8 mouse cellular contexts compared by ENCODE assay signal in the genomic region with DNA sequence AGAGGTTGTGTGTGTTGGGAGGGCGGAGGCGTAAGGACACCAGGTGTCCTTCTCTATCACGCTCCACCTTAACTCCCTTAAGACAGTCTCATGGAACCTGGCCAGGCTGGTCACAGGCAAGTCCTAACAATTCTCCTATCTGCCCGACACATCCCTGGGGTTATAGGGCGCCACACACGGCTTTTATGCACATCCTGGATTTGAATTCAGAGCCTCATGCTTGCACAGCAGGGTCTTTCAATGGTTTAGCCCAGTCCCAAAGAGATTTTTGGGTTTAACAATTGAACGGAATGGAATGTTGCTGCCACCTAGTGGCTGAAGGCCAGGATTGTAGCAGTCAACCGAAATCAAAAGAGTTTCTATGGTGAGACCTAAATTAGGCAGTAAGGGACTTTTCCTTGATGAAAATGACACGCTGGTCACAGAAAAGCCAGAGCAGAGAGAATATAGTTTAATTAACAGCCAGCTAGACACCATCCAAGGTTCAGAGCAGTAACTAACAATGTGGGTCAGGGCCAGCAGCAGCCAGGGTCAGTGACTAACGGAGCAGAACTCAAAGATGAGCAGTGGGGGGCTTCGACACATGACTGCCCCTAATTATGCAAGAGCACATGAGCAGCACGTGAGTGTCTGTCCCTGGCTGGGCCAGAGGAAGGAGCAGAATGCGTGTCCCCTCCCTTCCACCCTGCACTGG. TPM values are rescaled to one million over a fixed set of nuclear protein-coding genes. Genes with fewer than 3 reads are reported as not detected.
DNase-seq lines count a peak whose midpoint lies in the region; ATAC-seq and TF ChIP-seq lines count a peak whose summit lies in the region.

No protein-coding gene starts in this region.

- no peaks in the 10 kb centered on the region for H3K9me3 ChIP-seq in G1E (replicated peaks)
- no peaks in the 10 kb centered on the region for H3K9me3 ChIP-seq in heart, embryonic 15.5 days (replicated peaks)
- H3K9me3 ChIP-seq in liver, embryonic 15.5 days (replicated peaks) = no peaks in the 10 kb centered on the region
- H3K9me3 ChIP-seq in neural tube, embryonic 13.5 days = no peaks in the 10 kb centered on the region

- 18% methylated on average over 13 of the region's 13 CpGs for WGBS in heart, embryonic 15.5 days
- WGBS in liver, embryonic 15.5 days (ENCODE audit: insufficient replicate concordance) = 19% methylated on average over 13 of the region's 13 CpGs
- 14% methylated on average over 13 of the region's 13 CpGs for WGBS in neural tube, embryonic 13.5 days

- no peak for ATAC-seq in G1E (ENCODE audit: extremely low read depth, insufficient number of reproducible peaks, low FRiP score, poor library complexity, severe bottlenecking)
- peak; percentile 74 for ATAC-seq in erythroid progenitor cell, adult 5-6 weeks (replicated peaks; ENCODE audit: low FRiP score, poor library complexity, severe bottlenecking)
- ATAC-seq in heart, embryonic 15.5 days (replicated peaks; ENCODE audit: insufficient number of reproducible peaks, insufficient read depth, low FRiP score, low read depth) = peak; percentile 56; the same call in 1 of the 2 replicates
- peak; percentile 59; the same call in 1 of the 2 replicates for ATAC-seq in liver, embryonic 15.5 days (ENCODE audit: insufficient read depth)
- ATAC-seq in neural tube, embryonic 13.5 days (ENCODE audit: low read depth) = peak; percentile 75

- no peak overlapping the region; the same call in 1 of the 2 replicates for H3K9ac ChIP-seq in heart, embryonic 15.5 days
- H3K9ac ChIP-seq in liver, embryonic 15.5 days = no peak overlapping the region
- H3K9ac ChIP-seq in neural tube, embryonic 13.5 days = no peak overlapping the region; the same call in 1 of the 2 replicates

- no peaks in the 10 kb centered on the region for H3K36me3 ChIP-seq in G1E (replicated peaks)
- no peaks in the 10 kb centered on the region for H3K36me3 ChIP-seq in heart, embryonic 15.5 days
- H3K36me3 ChIP-seq in liver, embryonic 15.5 days (replicated peaks) = no peaks in the 10 kb centered on the region
- no peaks in the 10 kb centered on the region for H3K36me3 ChIP-seq in neural tube, embryonic 13.5 days

- no peak overlapping the region for H3K27ac ChIP-seq in heart, embryonic 15.5 days
- H3K27ac ChIP-seq in liver, embryonic 15.5 days (replicated peaks) = no peak overlapping the region
- no peak overlapping the region for H3K27ac ChIP-seq in neural tube, embryonic 13.5 days (replicated peaks)

- H3K4me3 ChIP-seq in G1E (ENCODE audit: low read depth, low read length) = no peak overlapping the region
- H3K4me3 ChIP-seq in heart, embryonic 15.5 days = peak overlapping the region; percentile 28
- 0 out of 2 replicates have a peak overlapping the region, but pooled peaks have one; percentile 21 for H3K4me3 ChIP-seq in liver, embryonic 15.5 days (replicated peaks)
- no peak overlapping the region for H3K4me3 ChIP-seq in neural tube, embryonic 13.5 days

- DNase-seq in G1E (ENCODE audit: low spot score) = no peak
- peak; percentile 51 for DNase-seq in brain, embryonic 18.5 days (ENCODE audit: low read depth, low spot score)
- DNase-seq in kidney, postnatal 14 days = peak; percentile 80
- DNase-seq in thymus, postnatal 25 days = peak; percentile 71

- H3K4me2 ChIP-seq in heart, embryonic 15.5 days = peak overlapping the region; percentile 59
- H3K4me2 ChIP-seq in liver, embryonic 15.5 days = peak overlapping the region; percentile 74
- peak overlapping the region; percentile 41 for H3K4me2 ChIP-seq in neural tube, embryonic 13.5 days

- TF ChIP-seq CTCF in G1E (IDR thresholded peaks at IDR 0.05; ENCODE audit: low read depth, low read length) = peak; percentile 76

- peaks cover 14% of the 10 kb centered on the region for H3K27me3 ChIP-seq in G1E (ENCODE audit: insufficient read depth, low read length)
- H3K27me3 ChIP-seq in heart, embryonic 15.5 days = no peaks in the 10 kb centered on the region
- H3K27me3 ChIP-seq in liver, embryonic 15.5 days = peaks cover 10% of the 10 kb centered on the region; the same call in 1 of the 2 replicates
- H3K27me3 ChIP-seq in neural tube, embryonic 13.5 days = no peaks in the 10 kb centered on the region

- peaks cover 21% of the 10 kb centered on the region for H3K4me1 ChIP-seq in G1E (ENCODE audit: insufficient read depth, low read depth, low read length)
- H3K4me1 ChIP-seq in heart, embryonic 15.5 days (replicated peaks) = peaks cover 12% of the 10 kb centered on the region
- H3K4me1 ChIP-seq in liver, embryonic 15.5 days (replicated peaks) = peaks cover 23% of the 10 kb centered on the region
- H3K4me1 ChIP-seq in neural tube, embryonic 13.5 days (replicated peaks) = peaks cover 9% of the 10 kb centered on the region

RNA-seq across cellular contexts. Expression of a gene that starts 13.9 kb away (rescaled TPM):
- total RNA-seq in G1E (2014; fragmentation: Nextera tagmentation) (28.2 and 41.5 TPM in 2 replicates), G1E (2017) (105 and 128 TPM in 2 replicates)
- polyA plus RNA-seq in G1E (2012) = 18.5 and 25.8 TPM in 2 replicates
- total RNA-seq in erythroid progenitor cell, adult 5-6 weeks (2015; ENCODE audit: low replicate concordance) = 51.9 and 59.1 TPM in 2 replicates
- 65.7 and 70.3 TPM in 2 replicates for total RNA-seq in erythroid progenitor cell, adult 5-6 weeks (2017; ENCODE audit: low replicate concordance)
- 1.1 and 1.4 TPM in 2 replicates for polyA plus RNA-seq in heart, embryonic 15.5 days (2015; fragmentation: Nextera tagmentation; extraction: Ambion mirVana)
- polyA plus RNA-seq in liver, embryonic 15.5 days (2015; fragmentation: Nextera tagmentation; extraction: Ambion mirVana) = 2.3 and 2.9 TPM in 2 replicates
- polyA plus RNA-seq in neural tube, embryonic 13.5 days (2015; fragmentation: Nextera tagmentation; extraction: Ambion mirVana) = 3.2 and 3.6 TPM in 2 replicates

RNA-seq across cellular contexts. Expression of a gene that starts 38.3 kb away (rescaled TPM):
- total RNA-seq in G1E (2014; fragmentation: Nextera tagmentation) (15.4 and 22.2 TPM in 2 replicates), G1E (2017) (11.7 and 12.0 TPM in 2 replicates)
- 1.8 and 1.9 TPM in 2 replicates for polyA plus RNA-seq in G1E (2012)
- 5.8 and 29.8 TPM in 2 replicates for total RNA-seq in erythroid progenitor cell, adult 5-6 weeks (2015; ENCODE audit: low replicate concordance)
- 9.4 and 12.6 TPM in 2 replicates for total RNA-seq in erythroid progenitor cell, adult 5-6 weeks (2017; ENCODE audit: low replicate concordance)
- 5.2 and 7.5 TPM in 2 replicates for polyA plus RNA-seq in heart, embryonic 15.5 days (2015; fragmentation: Nextera tagmentation; extraction: Ambion mirVana)
- polyA plus RNA-seq in liver, embryonic 15.5 days (2015; fragmentation: Nextera tagmentation; extraction: Ambion mirVana) = 4.0 and 4.3 TPM in 2 replicates
- polyA plus RNA-seq in neural tube, embryonic 13.5 days (2015; fragmentation: Nextera tagmentation; extraction: Ambion mirVana) = 14.9 and 17.3 TPM in 2 replicates

Comparison
In these comparisons a context has a peak if more than half of its experiments do, and no peak if none do; other contexts are left out.
1. H3K4me3 ChIP-seq: peak in heart, embryonic 15.5 days (single experiment) and liver, embryonic 15.5 days (single experiment); none in G1E (single experiment) and neural tube, embryonic 13.5 days (single experiment).
2. Peak in every context shown above with its lines, with median percentiles within 50 percentile points of each other: H3K4me2 ChIP-seq.